Mouse (Mus musculus): Measurements from ENCODE around the gene Prss16.

Prss16 gene

GRCm38 (mm10) chr13:22036149-22036956 lies 26.8 kb upstream of the Prss16 start:
- peak; percentile 69 for DNase-seq (ENCODE audit: low read depth)

GRCm38 (mm10) chr13:22035267-22036148 lies 26.0 kb upstream of the Prss16 start, which contains the start of the genes Hist1h2ah and Hist1h2bk:
Gene Hist1h2ah (minus strand): TSS chr13:22035568.
Gene Hist1h2bk (plus strand): TSS chr13:22035870.
- DNase-seq (ENCODE audit: low read depth): peak; percentile 95

- DNase-seq (ENCODE audit: low read depth): peak; percentile 65
Observed at GRCm38 (mm10) chr13:22034443-22035266, 25.1 kb upstream of the Prss16 start.

- DNase-seq (ENCODE audit: low read depth): no peak
Observed at GRCm38 (mm10) chr13:22033741-22034442, 24.4 kb upstream of the Prss16 start.

- DNase-seq (ENCODE audit: low read depth): peak; percentile 88
Observed at GRCm38 (mm10) chr13:22030493-22030892, 21.0 kb upstream of the Prss16 start.

GRCm38 (mm10) chr13:22029928-22030327 lies 20.4 kb upstream of the Prss16 start:
- no peak for DNase-seq (ENCODE audit: low read depth)

GRCm38 (mm10) chr13:22028673-22029460 lies 19.3 kb upstream of the Prss16 start:
- DNase-seq (ENCODE audit: low read depth): peak; percentile 94

GRCm38 (mm10) chr13:22026058-22027031 lies 16.8 kb upstream of the Prss16 start:
- DNase-seq (ENCODE audit: low read depth): peak; percentile 95

- peak; percentile 92 for DNase-seq (ENCODE audit: low read depth)
Observed at GRCm38 (mm10) chr13:22022241-22022640, 12.7 kb upstream of the Prss16 start.

- peak; percentile 62 for DNase-seq (ENCODE audit: low read depth)
Observed at GRCm38 (mm10) chr13:22021581-22021980, 12.0 kb upstream of the Prss16 start.

- DNase-seq (ENCODE audit: low read depth): peak; percentile 77
Observed at GRCm38 (mm10) chr13:22020901-22021339, 11.4 kb upstream of the Prss16 start.

GRCm38 (mm10) chr13:22019934-22020835 lies 10.6 kb upstream of the Prss16 start:
- peak; percentile 80 for DNase-seq (ENCODE audit: low read depth)

- peak; percentile 97 for DNase-seq (ENCODE audit: low read depth)
Observed at GRCm38 (mm10) chr13:22015479-22016450, 6.2 kb upstream of the Prss16 start.

GRCm38 (mm10) chr13:22014411-22014845 lies 4.9 kb upstream of the Prss16 start:
- DNase-seq (ENCODE audit: low read depth): peak; percentile 53

GRCm38 (mm10) chr13:22013716-22014115 lies 4.2 kb upstream of the Prss16 start:
- peak; percentile 48 for DNase-seq (ENCODE audit: low read depth)

- DNase-seq (ENCODE audit: low read depth): no peak
Observed at GRCm38 (mm10) chr13:22008707-22009106, 835 bp downstream of the Prss16 start.

- no peak for DNase-seq (ENCODE audit: low read depth)
Observed at GRCm38 (mm10) chr13:22007872-22008271, 1.7 kb downstream of the Prss16 start.

Data from induced T-regulatory cell, adult 2 months (primary cell).